Mouse (Mus musculus): ENCODE data around the gene BC035947. TPM values are rescaled to one million over a fixed set of nuclear protein-coding genes. Genes with fewer than 3 reads are reported as not detected.
A peak's percentile ranks its signal among the peaks of the same experiment; 100 is the strongest.
"Not testable (repeated sequence)": the region's sequence is repeated elsewhere in the genome, so short reads cannot be mapped to it uniquely, and the experiment has no call there.

The BC035947 gene
- total RNA-seq, 2 experiments from 2014 or later, result not detected

- DNase-seq (ENCODE audit: low spot score), result not testable (repeated sequence)
These were observed 10.1 kb downstream of the BC035947 start for GRCm38 (mm10) chr1:78501856-78502255.

DNA sequence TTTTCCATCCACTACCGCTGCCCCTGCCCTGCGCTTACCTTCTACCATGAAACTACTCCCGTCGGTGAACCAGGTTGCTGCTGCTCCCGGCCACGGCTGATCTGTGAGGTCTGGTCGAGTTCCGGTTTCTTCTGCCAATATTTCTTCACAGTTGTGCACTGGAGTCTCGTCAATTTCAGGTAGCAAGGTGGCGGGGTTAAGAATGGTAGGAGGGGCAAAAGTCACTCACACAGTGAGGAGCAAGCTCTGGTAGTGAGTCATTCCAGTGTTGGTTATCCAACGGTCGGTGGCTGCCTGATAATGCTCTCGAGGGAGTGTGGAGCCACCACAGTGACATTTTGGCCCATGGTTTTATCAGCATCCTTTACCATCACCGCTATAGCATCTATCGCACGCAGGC, 10.9 kb downstream of the BC035947 start:
- DNase-seq (ENCODE audit: low spot score), result no peak

- DNase-seq (ENCODE audit: low spot score), result no peak
These were observed 21.8 kb downstream of the BC035947 start for GRCm38 (mm10) chr1:78490143-78490542.

DNA sequence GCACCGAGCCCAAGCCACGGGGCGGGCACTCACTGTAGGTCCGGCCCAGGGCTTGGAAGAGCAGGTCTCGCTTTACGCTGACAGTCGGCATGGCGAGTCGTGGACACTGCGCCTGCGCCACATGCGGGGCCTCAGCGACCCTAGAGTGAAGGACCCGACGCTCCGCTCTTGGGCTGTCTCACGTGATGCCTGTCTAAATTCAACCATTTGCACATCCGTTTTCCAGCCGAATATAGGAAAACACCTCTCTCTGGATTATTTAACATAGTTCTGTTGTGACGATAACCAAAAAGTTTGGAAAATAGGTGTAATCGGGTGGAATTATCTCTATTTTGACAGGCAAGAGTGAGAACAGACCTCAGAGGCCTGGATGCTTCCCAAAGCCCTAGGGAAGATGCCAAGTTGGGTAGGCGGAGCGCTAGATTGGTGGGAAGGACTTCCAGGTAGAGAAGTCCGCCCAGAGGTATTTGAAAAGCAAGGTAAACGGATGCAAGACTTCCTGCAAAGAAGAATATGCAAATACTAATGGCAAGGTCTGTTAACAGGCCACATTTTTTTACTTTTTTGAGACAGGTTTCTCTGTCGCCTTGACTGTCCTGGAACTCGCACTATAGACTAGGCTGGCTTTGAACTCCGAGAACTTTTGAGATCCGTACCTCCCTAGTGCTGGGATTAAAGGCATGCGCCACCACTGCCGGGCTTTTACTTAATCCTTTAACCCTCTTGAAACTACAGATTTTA, 23.0 kb downstream of the BC035947 start, which contains the start of gene Farsb:
Gene Farsb, minus strand, starts transcription at position 146 of the 741 bp plus-strand sequence.
- DNase-seq (ENCODE audit: low spot score), result peak; percentile 93

GRCm38 (mm10) chr1:78488427-78488751, 23.6 kb downstream of the BC035947 start:
- no peak for DNase-seq (ENCODE audit: low spot score)

GRCm38 (mm10) chr1:78484361-78484760, 27.6 kb downstream of the BC035947 start:
- no peak for DNase-seq (ENCODE audit: low spot score)

DNA sequence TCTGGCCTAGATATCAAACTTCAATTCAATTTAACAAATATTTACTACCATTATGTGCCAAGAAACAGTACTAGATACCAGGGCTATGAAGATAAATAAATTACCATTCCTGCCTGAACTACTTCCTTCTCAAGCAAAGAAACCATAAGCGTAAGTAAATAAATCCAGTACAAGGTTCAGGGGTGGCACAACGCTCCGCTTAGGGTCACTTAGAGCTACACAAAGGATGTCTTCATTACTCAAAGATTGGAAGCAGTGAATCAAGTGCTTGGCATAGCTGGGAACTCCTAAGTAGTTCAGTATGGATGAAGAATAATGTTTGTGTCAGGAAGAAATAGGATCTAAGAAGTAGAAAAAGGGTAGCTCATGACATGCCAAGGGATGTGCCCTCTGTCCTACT, 28.5 kb downstream of the BC035947 start:
- DNase-seq (ENCODE audit: low spot score), result no peak

DNA sequence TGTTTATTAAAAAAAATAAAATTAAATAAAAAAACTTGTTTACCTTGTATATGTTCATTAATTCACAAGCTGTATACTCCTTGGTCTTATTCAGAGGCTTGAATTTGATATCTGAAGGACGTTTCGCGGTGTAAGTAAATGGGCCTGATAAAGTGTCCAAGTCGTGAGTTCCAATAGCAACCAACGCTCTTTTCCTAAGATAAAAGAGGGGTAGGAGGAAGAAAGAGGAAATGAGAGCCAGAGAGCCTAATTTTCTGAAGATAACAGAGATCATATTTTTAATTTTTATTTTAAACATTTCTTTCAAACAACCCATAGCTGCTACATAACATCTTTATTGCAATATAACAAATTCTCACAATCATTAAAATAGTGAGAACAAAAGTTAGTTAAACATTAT, 39.5 kb downstream of the BC035947 start:
- DNase-seq (ENCODE audit: low spot score), result no peak

- peak; percentile 23 for DNase-seq (ENCODE audit: low spot score)
These were observed 57.3 kb downstream of the BC035947 start for GRCm38 (mm10) chr1:78454659-78455058.

- DNase-seq (ENCODE audit: low spot score), result no peak
These were observed 58.1 kb downstream of the BC035947 start for GRCm38 (mm10) chr1:78453886-78454285.

- DNase-seq (ENCODE audit: low spot score), result no peak
These were observed 59.4 kb downstream of the BC035947 start for GRCm38 (mm10) chr1:78452544-78452943.

- no peak for DNase-seq (ENCODE audit: low spot score)
These were observed 60.7 kb downstream of the BC035947 start for GRCm38 (mm10) chr1:78451070-78451854.

- no peak for DNase-seq (ENCODE audit: low spot score)
These were observed 63.9 kb downstream of the BC035947 start for GRCm38 (mm10) chr1:78448091-78448490.

Other genes starting within 250 kb of the BC035947 start
- not detected for gene Sgpp2, start 201.8 kb downstream of the BC035947 start, total RNA-seq (2021)
- gene Farsb, start 23.3 kb downstream of the BC035947 start, total RNA-seq (2021), result 10 to 100 TPM; 53.3 to 57.7 TPM
- gene Mogat1, start 1.2 kb downstream of the BC035947 start, total RNA-seq (2021), result not detected
- 1 to 10 TPM; 9.2 to 9.9 TPM for gene Acsl3, start 145.7 kb upstream of the BC035947 start, total RNA-seq (2021)
- gene Utp14b, start 145.9 kb upstream of the BC035947 start, total RNA-seq (2021), result 1 to 10 TPM; 1.6 TPM